Mouse (Mus musculus) T-helper 1 cell (primary cell): ENCODE data around the gene Ngrn.

Experiments used
- in situ Hi-C: fragments of 300-600 bp; cut with MboI, MseI; formaldehyde crosslinking; loops from one replicate; pipeline ENCODE4 v1.15.1; 2025; ENCODE audit warnings: high pct_unique_total_duplicates

The Ngrn gene

GRCm38 (mm10) chr7:80257706-80258105 lies 3.3 kb upstream of the Ngrn start:
- in situ Hi-C loops = no loop called here

GRCm38 (mm10) chr7:80261372-80261990 lies 466 bp downstream of the Ngrn start:
- in situ Hi-C loops = no loop called here

- in situ Hi-C loops = no loop called here
Measured at GRCm38 (mm10) chr7:80264606-80265005, 3.6 kb downstream of the Ngrn start.

- in situ Hi-C loops = no loop called here
Measured at GRCm38 (mm10) chr7:80267764-80268163, 6.7 kb downstream of the Ngrn start.

GRCm38 (mm10) chr7:80268897-80269750 lies 8.1 kb downstream of the Ngrn start, which contains the start of gene Vps33b:
Gene Vps33b (plus strand): TSS chr7:80269649.
- in situ Hi-C loops = no loop called here

GRCm38 (mm10) chr7:80269751-80270255 lies 8.8 kb downstream of the Ngrn start:
- in situ Hi-C loops = no loop called here

GRCm38 (mm10) chr7:80273456-80273855 lies 12.4 kb downstream of the Ngrn start:
- in situ Hi-C loops = no loop called here

GRCm38 (mm10) chr7:80276374-80276773 lies 15.4 kb downstream of the Ngrn start:
- in situ Hi-C loops = no loop called here

- in situ Hi-C loops = no loop called here
Measured at GRCm38 (mm10) chr7:80280032-80280431, 19.0 kb downstream of the Ngrn start.

- in situ Hi-C loops = no loop called here
Measured at GRCm38 (mm10) chr7:80280998-80281397, 20.0 kb downstream of the Ngrn start.

- in situ Hi-C loops = no loop called here
Measured at GRCm38 (mm10) chr7:80281646-80282045, 20.6 kb downstream of the Ngrn start.

GRCm38 (mm10) chr7:80283226-80283918 lies 22.4 kb downstream of the Ngrn start:
- in situ Hi-C loops = no loop called here

- in situ Hi-C loops = no loop called here
Measured at GRCm38 (mm10) chr7:80284391-80284790, 23.4 kb downstream of the Ngrn start.

- in situ Hi-C loops = no loop called here
Measured at GRCm38 (mm10) chr7:80285725-80286124, 24.7 kb downstream of the Ngrn start.

GRCm38 (mm10) chr7:80287736-80288135 lies 26.7 kb downstream of the Ngrn start:
- in situ Hi-C loops = no loop called here

GRCm38 (mm10) chr7:80294062-80294763 lies 33.2 kb downstream of the Ngrn start, which contains the start of gene Prc1:
Gene Prc1 (plus strand): TSS chr7:80294450.
- in situ Hi-C loops = no loop called here

- in situ Hi-C loops = no loop called here
Measured at GRCm38 (mm10) chr7:80294764-80295648, 34.0 kb downstream of the Ngrn start.

- in situ Hi-C loops = no loop called here
Measured at GRCm38 (mm10) chr7:80296462-80296861, 35.4 kb downstream of the Ngrn start.

- in situ Hi-C loops = no loop called here
Measured at GRCm38 (mm10) chr7:80297041-80297440, 36.0 kb downstream of the Ngrn start.

- in situ Hi-C loops = no loop called here
Measured at GRCm38 (mm10) chr7:80298754-80299153, 37.7 kb downstream of the Ngrn start.
